Comparison of ENCODE assay signal across 28 mouse cellular contexts in the genomic region with DNA sequence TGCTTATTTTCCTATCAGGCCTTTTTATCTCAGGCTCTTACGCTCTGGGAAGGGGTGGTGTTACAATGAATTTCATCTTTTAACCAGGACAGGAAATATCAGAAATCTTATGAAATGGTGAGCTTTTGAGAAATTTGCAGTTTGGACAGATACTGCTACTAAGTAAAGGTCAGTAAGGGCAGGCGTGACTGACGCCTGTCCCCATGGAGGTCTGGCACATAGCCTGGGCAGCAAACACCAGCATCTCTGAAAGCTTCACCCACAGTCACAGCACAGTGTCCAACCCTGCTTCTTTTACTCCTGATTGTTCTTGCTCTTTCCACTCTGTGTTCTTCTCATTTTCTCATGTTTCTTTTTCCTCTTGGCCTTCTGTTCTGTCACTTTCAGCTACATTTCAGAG.
A peak's percentile ranks its signal among the peaks of the same experiment; 100 is the strongest.
DNase-seq lines count a peak whose midpoint lies in the region; ATAC-seq and TF ChIP-seq lines count a peak whose summit lies in the region.
"Had no signal": no experiment of that assay in that cellular context is flagged by ENCODE, and none has a peak within 500 bp of the region (broad histone marks: within the 10 kb centered on the region; RNA-seq: fewer than 3 reads in every experiment).

No protein-coding gene starts in this region.

- TF ChIP-seq CTCF in liver, postnatal 0 days (IDR thresholded peaks at IDR 0.05; ENCODE audit: low read depth) = no peak

- TF ChIP-seq EP300 in liver, postnatal 0 days (IDR thresholded peaks at IDR 0.05; ENCODE audit: low read depth) = no peak

- no peaks in the 10 kb centered on the region for H3K36me3 ChIP-seq in heart, embryonic 11.5 days (ENCODE audit: control insufficient read depth, insufficient read depth, low read length)
- H3K36me3 ChIP-seq in liver, postnatal 0 days (replicated peaks; ENCODE audit: insufficient read depth, low read length) = no peaks in the 10 kb centered on the region
- H3K36me3 ChIP-seq in liver, embryonic 11.5 days (ENCODE audit: control insufficient read depth, insufficient read depth, low read length) = no peaks in the 10 kb centered on the region
- H3K36me3 ChIP-seq: embryonic facial prominence, embryonic 10.5 days; embryonic facial prominence, embryonic 13.5 days; forebrain, embryonic 12.5 days; forebrain, embryonic 15.5 days; heart, embryonic 12.5 days; heart, embryonic 15.5 days had no signal

- H3K9me3 ChIP-seq in heart, embryonic 11.5 days (replicated peaks; ENCODE audit: control insufficient read depth, low read length) = no peaks in the 10 kb centered on the region
- no peaks in the 10 kb centered on the region for H3K9me3 ChIP-seq in liver, postnatal 0 days (ENCODE audit: low read length)
- no peaks in the 10 kb centered on the region for H3K9me3 ChIP-seq in liver, embryonic 11.5 days (ENCODE audit: control insufficient read depth, low read length)
- H3K9me3 ChIP-seq: embryonic facial prominence, embryonic 10.5 days; forebrain, embryonic 12.5 days; forebrain, embryonic 15.5 days; heart, embryonic 12.5 days; heart, embryonic 15.5 days had no signal

- ATAC-seq in heart, embryonic 11.5 days (replicated peaks; ENCODE audit: insufficient number of reproducible peaks, low FRiP score, low TSS enrichment) = no peak
- ATAC-seq in liver, postnatal 0 days = no peak
- ATAC-seq in liver, embryonic 11.5 days (replicated peaks; ENCODE audit: low FRiP score) = no peak
- ATAC-seq: CD4-positive, CD25-positive, alpha-beta regulatory T cell, adult 4 months; forebrain, embryonic 15.5 days; hindbrain, postnatal 0 days; inflammation-experienced regulatory T-cells, adult 6 months; intestine, embryonic 16.5 days had no signal

- H3K9ac ChIP-seq in heart, embryonic 11.5 days (ENCODE audit: low read depth, low read length) = no peak overlapping the region
- H3K9ac ChIP-seq in liver, postnatal 0 days (replicated peaks) = no peak overlapping the region
- no peak overlapping the region for H3K9ac ChIP-seq in liver, embryonic 11.5 days (ENCODE audit: low read depth, low read length)
- H3K9ac ChIP-seq: embryonic facial prominence, embryonic 13.5 days; forebrain, embryonic 12.5 days; forebrain, embryonic 15.5 days; heart, embryonic 12.5 days; heart, embryonic 15.5 days; hindbrain, embryonic 14.5 days had no signal

- DNase-seq in embryo, embryonic 10.5 days (ENCODE audit: low spot score) = peak; percentile 6
- DNase-seq in embryo, embryonic 10 days (ENCODE audit: low spot score) = no peak
- DNase-seq in heart, adult 18-20 months = peak; percentile 2 to 9
- peak; percentile 18 for DNase-seq in liver, postnatal 0 days
- DNase-seq in liver, embryonic 11.5 days (ENCODE audit: low spot score) = no peak
- peak; percentile 4 for DNase-seq in skeletal muscle tissue, adult 2 months (ENCODE audit: low read depth, low spot score)
- DNase-seq: adrenal gland, adult 2 months; adrenal gland, postnatal 25 days; cerebellum, adult 18-20 months; cerebellum, adult 9-10 months; cerebellum, postnatal 14 days; embryo, embryonic 11 days; gastrocnemius, postnatal 14 days; heart, postnatal 10 days; heart, postnatal 4 days had no signal

- no peaks in the 10 kb centered on the region for H3K4me1 ChIP-seq in heart, embryonic 11.5 days (ENCODE audit: control insufficient read depth, insufficient read depth, low read length)
- no peaks in the 10 kb centered on the region for H3K4me1 ChIP-seq in liver, postnatal 0 days (ENCODE audit: insufficient read depth)
- no peaks in the 10 kb centered on the region for H3K4me1 ChIP-seq in liver, embryonic 11.5 days (replicated peaks; ENCODE audit: control insufficient read depth, insufficient read depth, low read length)
- H3K4me1 ChIP-seq: forebrain, embryonic 12.5 days; forebrain, embryonic 15.5 days; heart, embryonic 12.5 days; heart, embryonic 15.5 days had no signal

- no peaks in the 10 kb centered on the region for H3K27me3 ChIP-seq in heart, embryonic 11.5 days (ENCODE audit: control insufficient read depth, insufficient read depth, low read length)
- H3K27me3 ChIP-seq in liver, postnatal 0 days (ENCODE audit: insufficient read depth, low read length) = no peaks in the 10 kb centered on the region
- no peaks in the 10 kb centered on the region for H3K27me3 ChIP-seq in liver, embryonic 11.5 days (replicated peaks; ENCODE audit: control insufficient read depth, insufficient read depth, low read length)
- H3K27me3 ChIP-seq: embryonic facial prominence, embryonic 13.5 days; forebrain, embryonic 12.5 days; forebrain, embryonic 15.5 days; heart, embryonic 12.5 days; heart, embryonic 15.5 days had no signal

- no peak overlapping the region for H3K4me3 ChIP-seq in heart, embryonic 11.5 days (ENCODE audit: low read depth, low read length)
- no peak overlapping the region for H3K4me3 ChIP-seq in liver, postnatal 0 days (ENCODE audit: low read depth, low read length)
- H3K4me3 ChIP-seq in liver, embryonic 11.5 days (ENCODE audit: low read depth, low read length) = no peak overlapping the region
- H3K4me3 ChIP-seq: embryonic facial prominence, embryonic 10.5 days; embryonic facial prominence, embryonic 13.5 days; erythroblast, embryonic 14.5 days; forebrain, embryonic 12.5 days; forebrain, embryonic 15.5 days; heart, embryonic 12.5 days; heart, embryonic 15.5 days had no signal

- H3K4me2 ChIP-seq in heart, embryonic 11.5 days = no peak overlapping the region
- H3K4me2 ChIP-seq in liver, postnatal 0 days (ENCODE audit: low read depth, low read length) = no peak overlapping the region
- no peak overlapping the region for H3K4me2 ChIP-seq in liver, embryonic 11.5 days
- H3K4me2 ChIP-seq: embryonic facial prominence, embryonic 13.5 days; forebrain, embryonic 12.5 days; forebrain, embryonic 15.5 days; heart, embryonic 12.5 days; heart, embryonic 15.5 days; hindbrain, embryonic 14.5 days had no signal

- no peak overlapping the region for H3K27ac ChIP-seq in heart, embryonic 11.5 days (ENCODE audit: low read depth, low read length)
- no peak overlapping the region for H3K27ac ChIP-seq in liver, postnatal 0 days (ENCODE audit: low read depth)
- no peak overlapping the region for H3K27ac ChIP-seq in liver, embryonic 11.5 days (ENCODE audit: low read depth, low read length)
- H3K27ac ChIP-seq: embryonic facial prominence, embryonic 10.5 days; embryonic facial prominence, embryonic 13.5 days; forebrain, embryonic 12.5 days; forebrain, embryonic 15.5 days; heart, embryonic 15.5 days; hindbrain, embryonic 14.5 days; hindbrain, postnatal 0 days had no signal

- WGBS in heart, embryonic 11.5 days (ENCODE audit: insufficient replicate concordance) = 69% methylated on average over 3 of the region's 3 CpGs
- WGBS in liver, postnatal 0 days (ENCODE audit: insufficient replicate concordance) = 59% methylated on average over 3 of the region's 3 CpGs
- WGBS in liver, embryonic 11.5 days = 71% methylated on average over 3 of the region's 3 CpGs

Comparison
In these comparisons a context has a peak if more than half of its experiments do, and no peak if none do; other contexts are left out.
1. DNase-seq: peak in embryo, embryonic 10.5 days (single experiment), heart, adult 18-20 months (2 of 2), liver, postnatal 0 days (single experiment) and skeletal muscle tissue, adult 2 months (single experiment); none in embryo, embryonic 10 days (single experiment) and liver, embryonic 11.5 days (single experiment).